Mouse (Mus musculus) lung, adult 2 months (tissue): ENCODE measurements around the gene Mcl1.

Experiments used
- CTCF ChIP-seq: fragments of 200-500 bp; IDR thresholded peaks from 2 replicates; pipeline ENCODE4 v1.5.1; 2011; ENCODE audit warnings: mild to moderate bottlenecking, low read length, control low read depth; ENCODE audit not compliant: insufficient read depth
- POLR2A ChIP-seq: fragments of 200-500 bp; IDR thresholded peaks from 2 replicates; pipeline ENCODE4 v1.6.1; 2011; ENCODE audit warnings: low read depth, mild to moderate bottlenecking, control low read depth, low read length, borderline replicate concordance; ENCODE audit errors: extremely low read depth

DNA sequence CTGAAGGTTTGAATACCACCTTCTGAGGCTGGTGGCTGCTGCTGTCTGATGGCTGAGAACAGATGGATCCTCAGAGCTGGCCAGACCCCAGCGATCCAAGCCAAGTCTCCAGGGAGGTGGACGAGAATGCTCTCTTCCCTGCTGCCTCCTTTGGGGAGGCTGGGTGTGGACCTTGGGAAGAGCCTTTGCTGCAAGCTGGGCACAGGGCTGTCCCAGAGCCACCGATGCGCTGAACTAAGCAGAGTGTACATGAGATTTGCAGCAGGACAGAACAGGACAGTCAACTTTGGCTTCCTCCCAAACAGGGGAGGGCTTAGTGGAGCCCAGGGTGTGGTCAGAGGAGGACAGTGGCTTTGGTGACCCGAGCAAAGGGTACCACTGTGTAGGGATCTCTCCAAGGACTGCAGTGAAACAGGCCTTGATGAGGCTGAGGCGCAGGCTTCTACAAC is 41.7 kb downstream of the Mcl1 start:
- TF ChIP-seq POLR2A (no peak), CTCF (no peak)
